In genomic region chr1:168418903-168419302, GRCm38 (mm10) we compare ENCODE assay signal across 15 mouse cellular contexts. TPM values are rescaled to one million over a fixed set of nuclear protein-coding genes. Genes with fewer than 3 reads are reported as not detected.
A peak's percentile ranks its signal among the peaks of the same experiment; 100 is the strongest.
DNase-seq lines count a peak whose midpoint lies in the region; ATAC-seq and TF ChIP-seq lines count a peak whose summit lies in the region.
"Had no signal": no experiment of that assay in that cellular context is flagged by ENCODE, and none has a peak within 500 bp of the region (broad histone marks: within the 10 kb centered on the region; RNA-seq: fewer than 3 reads in every experiment).

No protein-coding gene starts in this region.

- intact Hi-C loops in heart, postnatal 14 days (cut with DNase I): no loop called here

- DNase-seq in heart, embryonic 10.5 days (ENCODE audit: low spot score): no peak
- no peak for DNase-seq in heart, postnatal 14 days
- DNase-seq in layer of hippocampus, adult 11-12 months (ENCODE audit: low spot score): peak; percentile 54
- DNase-seq in layer of hippocampus, postnatal 14 days (ENCODE audit: low spot score in 2 of 2): no peak
- DNase-seq in forebrain, postnatal 0 days: peak; percentile 55
- no peak for DNase-seq in lung, postnatal 10 days
- no peak for DNase-seq in lung, adult 18-20 months
- DNase-seq: adrenal gland, postnatal 36 days; cerebellum, adult 11-12 months; kidney, postnatal 4 days; liver; thymus, postnatal 4 days had no signal

- 55% methylated on average over 9 of the region's 9 CpGs for WGBS in heart, embryonic 10.5 days
- 54% methylated on average over 9 of the region's 9 CpGs for WGBS in forebrain, postnatal 0 days
- 25% methylated on average over 9 of the region's 9 CpGs for WGBS in olfactory bulb, adult 2 months

- H3K4me1 ChIP-seq in heart, embryonic 10.5 days: peaks cover 69% of the 10 kb centered on the region
- H3K4me1 ChIP-seq in forebrain, postnatal 0 days (ENCODE audit: insufficient read depth): peaks cover 42% of the 10 kb centered on the region
- peaks cover 35% of the 10 kb centered on the region for H3K4me1 ChIP-seq in olfactory bulb, adult 2 months (ENCODE audit: control insufficient read depth, insufficient read depth, low read length)

- peaks cover 43% of the 10 kb centered on the region for H3K36me3 ChIP-seq in heart, embryonic 10.5 days
- H3K36me3 ChIP-seq in forebrain, postnatal 0 days (ENCODE audit: insufficient read depth): peaks cover 3% of the 10 kb centered on the region

- no peak overlapping the region for H3K9ac ChIP-seq in forebrain, postnatal 0 days

- peak; percentile 9; the same call in 1 of the 2 replicates for ATAC-seq in forebrain, postnatal 0 days
- ATAC-seq: hindbrain, embryonic 16.5 days had no signal

- peak overlapping the region; percentile 2 for H3K4me2 ChIP-seq in forebrain, postnatal 0 days (ENCODE audit: low read depth)

- H3K27ac ChIP-seq in heart, embryonic 10.5 days: peak overlapping the region; percentile 2; the same call in 1 of the 2 replicates
- no peak overlapping the region for H3K27ac ChIP-seq in forebrain, postnatal 0 days (ENCODE audit: low read depth, low read length)
- H3K27ac ChIP-seq in olfactory bulb, adult 2 months (ENCODE audit: insufficient read depth, low read depth, low read length): peak overlapping the region; percentile 91
- H3K27ac ChIP-seq: embryonic facial prominence, embryonic 10.5 days had no signal

- TF ChIP-seq POLR2A in olfactory bulb, adult 2 months (IDR thresholded peaks at IDR 0.05; ENCODE audit: insufficient read depth, low read depth, low read length): no peak

- no peak overlapping the region for H3K4me3 ChIP-seq in heart, embryonic 10.5 days
- no peak overlapping the region for H3K4me3 ChIP-seq in forebrain, postnatal 0 days (ENCODE audit: low read depth, low read length)
- H3K4me3 ChIP-seq in olfactory bulb, adult 2 months (ENCODE audit: insufficient read depth, low read depth, low read length): no peak overlapping the region
- H3K4me3 ChIP-seq: embryonic facial prominence, embryonic 10.5 days had no signal

- H3K27me3 ChIP-seq in heart, embryonic 10.5 days (ENCODE audit: insufficient read depth, poor library complexity, severe bottlenecking): no peaks in the 10 kb centered on the region
- no peaks in the 10 kb centered on the region for H3K27me3 ChIP-seq in forebrain, postnatal 0 days (ENCODE audit: insufficient read depth, low read length)

- no peaks in the 10 kb centered on the region for H3K9me3 ChIP-seq in heart, embryonic 10.5 days
- no peaks in the 10 kb centered on the region for H3K9me3 ChIP-seq in forebrain, postnatal 0 days (ENCODE audit: low read length)
- H3K9me3 ChIP-seq: embryonic facial prominence, embryonic 10.5 days had no signal

- no peak for TF ChIP-seq CTCF in forebrain, postnatal 0 days (IDR thresholded peaks at IDR 0.05; ENCODE audit: low read depth)
- no peak for TF ChIP-seq CTCF in olfactory bulb, adult 2 months (IDR thresholded peaks at IDR 0.05; ENCODE audit: insufficient read depth, low read depth, low read length)

RNA-seq across cellular contexts. Expression of gene Pbx1, which starts 13.2 kb away (rescaled TPM):
- 19.7 and 29.5 TPM in 2 replicates for polyA plus RNA-seq in heart, embryonic 10.5 days (2016; fragmentation: Nextera tagmentation; extraction: Ambion mirVana)
- 10 to 100 TPM; 54.2 to 63.0 TPM for total RNA-seq in heart, postnatal 14 days (2021)
- 100 to 1,000 TPM; 103 to 106 TPM for total RNA-seq in layer of hippocampus, postnatal 14 days (2021)
- 79.2 and 95.9 TPM in 2 replicates for total RNA-seq in forebrain, postnatal 0 days (2014; rRNA removed)
- 52.6 and 60.5 TPM in 2 replicates for polyA plus RNA-seq in forebrain, postnatal 0 days (2015; fragmentation: Nextera tagmentation; extraction: Ambion mirVana)
- polyA plus RNA-seq in olfactory bulb, adult 2 months (2012; ENCODE audit: insufficient read depth, insufficient read length, low replicate concordance, missing spikeins): 133 and 332 TPM in 2 replicates

Comparison
In these comparisons a context has a peak if more than half of its experiments do, and no peak if none do; other contexts are left out.
1. DNase-seq: peak in layer of hippocampus, adult 11-12 months (single experiment) and forebrain, postnatal 0 days (single experiment); none in heart, embryonic 10.5 days (single experiment), heart, postnatal 14 days (0 of 2), layer of hippocampus, postnatal 14 days (0 of 2), lung, postnatal 10 days (single experiment) and lung, adult 18-20 months (0 of 2).